Mouse (Mus musculus): ENCODE results near the gene Serpina3c. TPM values are rescaled to one million over a fixed set of nuclear protein-coding genes. Genes with fewer than 3 reads are reported as not detected.

Serpina3c gene
- not detected for polyA plus RNA-seq (2017; shearing (Covaris generic))

GRCm38 (mm10) chr12:104153656-104154055, at the start of gene Serpina3c:
Gene Serpina3c (minus strand): TSS chr12:104153870.

GRCm38 (mm10) chr12:104127696-104128095, 26.0 kb downstream of the Serpina3c start, which contains the start of gene Serpina3b:
Gene Serpina3b (plus strand): TSS chr12:104127996.

GRCm38 (mm10) chr12:104112333-104112732, 41.3 kb downstream of the Serpina3c start, which contains the start of gene Serpina3a:
Gene Serpina3a (plus strand): TSS chr12:104112724.

GRCm38 (mm10) chr12:104100768-104101167, 52.9 kb downstream of the Serpina3c start, which contains the start of gene Serpina5:
Gene Serpina5 (plus strand): TSS chr12:104101113.

Other genes starting within 250 kb of the Serpina3c start
- gene Serpina1c, start 249.0 kb downstream of the Serpina3c start, polyA plus RNA-seq (2017; shearing (Covaris generic)): not detected
- not detected for gene Serpina1e, start 194.9 kb downstream of the Serpina3c start, polyA plus RNA-seq (2017; shearing (Covaris generic))
- not detected for gene Serpina11, start 163.9 kb downstream of the Serpina3c start, polyA plus RNA-seq (2017; shearing (Covaris generic))
- gene Serpina9, start 140.1 kb downstream of the Serpina3c start, polyA plus RNA-seq (2017; shearing (Covaris generic)): 0.43 TPM
- not detected for gene Serpina12, start 109.4 kb downstream of the Serpina3c start, polyA plus RNA-seq (2017; shearing (Covaris generic))
- gene Serpina5, start 52.8 kb downstream of the Serpina3c start, polyA plus RNA-seq (2017; shearing (Covaris generic)): not detected
- not detected for gene Serpina3a, start 41.1 kb downstream of the Serpina3c start, polyA plus RNA-seq (2017; shearing (Covaris generic))
- gene Serpina3b, start 25.9 kb downstream of the Serpina3c start, polyA plus RNA-seq (2017; shearing (Covaris generic)): not detected
- 4.4 TPM for gene Serpina3f, start 60.7 kb upstream of the Serpina3c start, polyA plus RNA-seq (2017; shearing (Covaris generic))
- 133 TPM for gene Serpina3g, start 82.4 kb upstream of the Serpina3c start, polyA plus RNA-seq (2017; shearing (Covaris generic))
- gene Serpina3i, start 109.3 kb upstream of the Serpina3c start, polyA plus RNA-seq (2017; shearing (Covaris generic)): not detected
- not detected for gene Serpina3j, start 160.7 kb upstream of the Serpina3c start, polyA plus RNA-seq (2017; shearing (Covaris generic))
- gene Serpina3k, start 184.6 kb upstream of the Serpina3c start, polyA plus RNA-seq (2017; shearing (Covaris generic)): not detected
- gene Serpina3m, start 184.6 kb upstream of the Serpina3c start, polyA plus RNA-seq (2017; shearing (Covaris generic)): not detected

Data from CD4-positive, CD25-positive, alpha-beta regulatory T cell (primary cell).